Mouse (Mus musculus): ENCODE measurements around the gene Gm14399. TPM values are rescaled to one million over a fixed set of nuclear protein-coding genes. Genes with fewer than 3 reads are reported as not detected.
"Not testable (repeated sequence)": the region's sequence is repeated elsewhere in the genome, so short reads cannot be mapped to it uniquely, and the experiment has no call there.

Gene Gm14399
- polyA plus RNA-seq, 1 experiment, result 15.9 TPM

DNA sequence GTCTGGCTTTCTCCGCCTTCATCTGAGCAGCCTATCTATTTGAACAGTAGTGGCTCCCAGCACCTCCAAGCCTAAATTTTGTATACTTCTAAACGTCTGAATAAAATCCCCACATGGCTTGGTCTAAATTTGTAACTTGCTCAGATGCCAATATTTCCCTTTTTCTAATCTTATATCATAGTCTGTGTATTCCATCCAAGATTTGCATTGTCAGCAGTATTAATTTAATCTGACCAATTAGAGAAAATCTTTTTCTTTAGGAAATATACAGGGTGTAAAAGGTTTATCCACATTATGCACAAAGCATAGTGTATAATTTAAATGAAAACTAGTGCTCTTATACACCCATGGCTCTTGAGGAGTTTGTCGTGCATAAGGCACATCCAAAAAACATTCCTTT lies 16.8 kb upstream of the Gm14399 start:
- no peak overlapping the region for H3K27ac ChIP-seq (ENCODE audit: control insufficient read depth, insufficient read depth, low read depth, low read length)
- H3K36me3 ChIP-seq (ENCODE audit: control insufficient read depth, insufficient read depth, low read length), result no peaks in the 10 kb centered on the region
- H3K4me1 ChIP-seq (ENCODE audit: control insufficient read depth, insufficient read depth, low read length), result no peaks in the 10 kb centered on the region
- H3K4me3 ChIP-seq (ENCODE audit: control insufficient read depth, low read depth, low read length), result no peak overlapping the region
- TF ChIP-seq CTCF (IDR thresholded peaks at IDR 0.05; ENCODE audit: control insufficient read depth, insufficient read depth, insufficient replicate concordance, low read depth, low read length) (no peak), POLR2A (IDR thresholded peaks at IDR 0.05; ENCODE audit: control insufficient read depth, low read depth, low read length) (no peak)
- no peaks in the 10 kb centered on the region for H3K27me3 ChIP-seq (ENCODE audit: control insufficient read depth, insufficient read depth, low read length)

DNA sequence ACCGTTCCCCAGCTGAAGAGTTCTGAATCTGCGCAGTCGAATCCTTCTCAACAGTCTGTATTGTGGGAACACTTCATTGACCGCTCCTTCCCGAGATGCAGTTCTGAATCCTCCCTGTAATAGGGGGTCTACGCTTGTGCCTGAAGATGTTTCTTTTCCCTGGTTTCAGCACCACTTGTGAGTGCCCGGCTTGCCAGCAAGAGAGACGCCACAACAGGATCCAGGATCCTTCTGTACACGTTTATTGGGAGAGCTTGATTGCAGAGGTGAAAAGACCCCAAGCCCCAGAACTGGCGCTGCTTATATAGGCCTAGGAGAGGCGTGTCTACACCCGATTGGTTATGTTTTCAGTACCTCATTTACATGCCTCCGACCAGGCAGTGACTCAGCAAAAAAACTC lies 14.9 kb upstream of the Gm14399 start:
- Histone ChIP-seq H3K4me3 (ENCODE audit: control insufficient read depth, low read depth, low read length) (no peak overlapping the region), H3K36me3 (ENCODE audit: control insufficient read depth, insufficient read depth, low read length) (no peaks in the 10 kb centered on the region), H3K27ac (ENCODE audit: control insufficient read depth, insufficient read depth, low read depth, low read length) (no peak overlapping the region), H3K27me3 (ENCODE audit: control insufficient read depth, insufficient read depth, low read length) (no peaks in the 10 kb centered on the region), H3K4me1 (ENCODE audit: control insufficient read depth, insufficient read depth, low read length) (no peaks in the 10 kb centered on the region)
- TF ChIP-seq POLR2A (IDR thresholded peaks at IDR 0.05; ENCODE audit: control insufficient read depth, low read depth, low read length) (no peak), CTCF (IDR thresholded peaks at IDR 0.05; ENCODE audit: control insufficient read depth, insufficient read depth, insufficient replicate concordance, low read depth, low read length) (no peak)

DNA sequence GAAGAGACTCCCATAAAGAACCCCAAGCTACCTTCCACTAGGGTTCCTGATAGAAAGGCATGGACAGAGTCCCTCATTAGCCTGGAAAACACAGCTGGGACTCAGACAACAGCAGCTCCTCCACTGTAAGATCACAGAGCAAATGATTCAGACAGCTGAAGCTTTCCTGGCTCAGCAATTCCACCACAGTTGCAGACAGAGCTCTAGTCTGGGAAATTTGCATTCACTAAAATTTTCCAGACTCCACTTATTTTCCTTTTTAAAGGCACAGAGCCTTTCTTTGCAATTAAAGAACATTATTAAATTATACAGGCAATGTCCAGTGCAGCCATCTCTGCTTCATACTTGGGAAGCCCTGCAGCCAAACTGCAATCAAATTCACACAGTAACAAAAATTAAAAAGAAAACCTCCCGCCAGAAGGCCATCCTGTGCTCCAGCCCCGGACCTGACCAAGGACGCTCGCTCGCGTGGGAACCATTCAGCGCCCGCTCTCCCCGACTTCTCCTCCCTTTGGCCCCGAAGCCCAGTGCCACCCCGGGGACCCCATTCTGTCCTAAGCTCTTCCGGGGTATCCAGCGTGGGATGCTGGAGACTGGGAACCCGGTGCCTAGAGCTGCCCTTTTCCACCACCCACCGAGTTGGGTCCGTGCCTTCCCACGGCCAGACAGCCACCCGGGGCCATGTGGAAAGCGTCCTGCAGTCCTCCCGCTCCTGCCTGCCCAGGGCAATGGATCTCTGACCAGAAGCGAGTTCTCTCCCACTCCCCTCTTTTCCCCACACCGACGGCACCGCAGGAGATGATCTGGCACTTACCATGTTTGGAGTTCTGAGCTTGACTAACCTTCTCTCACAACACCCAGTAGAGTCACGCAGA lies 457 bp downstream of the Gm14399 start:
- not testable (repeated sequence) for H3K4me1 ChIP-seq (ENCODE audit: control insufficient read depth, insufficient read depth, low read length); H3K27me3 ChIP-seq (ENCODE audit: control insufficient read depth, insufficient read depth, low read length); H3K36me3 ChIP-seq (ENCODE audit: control insufficient read depth, insufficient read depth, low read length); H3K27ac ChIP-seq (ENCODE audit: control insufficient read depth, insufficient read depth, low read depth, low read length)
- H3K4me3 ChIP-seq (ENCODE audit: control insufficient read depth, low read depth, low read length), result peak overlapping the region; percentile 41

DNA sequence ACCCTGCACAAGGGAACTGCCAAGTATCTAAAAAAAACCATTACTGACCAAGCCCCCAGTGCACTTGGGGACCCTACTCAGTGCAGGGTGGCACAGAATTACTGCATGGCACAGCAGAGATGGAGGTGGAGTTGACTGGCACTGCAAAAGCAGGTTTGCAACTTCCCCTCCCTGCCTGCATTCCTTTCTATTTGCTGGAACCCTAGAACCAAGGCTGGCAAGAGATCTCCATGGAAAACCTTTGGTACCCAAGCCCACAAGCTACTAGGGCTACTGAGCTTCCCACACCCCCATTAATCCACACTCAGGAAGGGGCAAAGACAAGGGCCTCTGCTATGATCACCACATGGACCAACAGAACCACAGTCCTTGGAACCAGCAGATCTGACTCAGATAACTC lies 1.2 kb downstream of the Gm14399 start:
- not testable (repeated sequence) for H3K36me3 ChIP-seq (ENCODE audit: control insufficient read depth, insufficient read depth, low read length); H3K4me1 ChIP-seq (ENCODE audit: control insufficient read depth, insufficient read depth, low read length); H3K27ac ChIP-seq (ENCODE audit: control insufficient read depth, insufficient read depth, low read depth, low read length); H3K27me3 ChIP-seq (ENCODE audit: control insufficient read depth, insufficient read depth, low read length); H3K4me3 ChIP-seq (ENCODE audit: control insufficient read depth, low read depth, low read length)

Other genes starting within 250 kb of the Gm14399 start
- gene Gm14444, start 131.8 kb downstream of the Gm14399 start, polyA plus RNA-seq (2012; rRNA removed), result not detected in 2 replicates
- gene Gm14393, start 74.2 kb downstream of the Gm14399 start, polyA plus RNA-seq (2012; rRNA removed), result not detected in 2 replicates
- 0.20 and 0.49 TPM in 2 replicates for gene Gm14443, start 33.9 kb upstream of the Gm14399 start, polyA plus RNA-seq (2012; rRNA removed)
- gene Gm14391, start 64.9 kb upstream of the Gm14399 start, polyA plus RNA-seq (2012; rRNA removed), result 1.9 and 2.5 TPM in 2 replicates
- gene Gm14440, start 133.1 kb upstream of the Gm14399 start, polyA plus RNA-seq (2012; rRNA removed), result not detected in 2 replicates
- gene Gm4631, start 196.2 kb upstream of the Gm14399 start, polyA plus RNA-seq (2012; rRNA removed), result 0.66 and 0.72 TPM in 2 replicates
- gene Zfp968, start 230.4 kb upstream of the Gm14399 start, polyA plus RNA-seq (2012; rRNA removed), result 0.16 and 0.61 TPM in 2 replicates

All from testis, adult 2 months (tissue).